Mouse (Mus musculus) kidney, adult 9 months (tissue): Measurements from ENCODE around the gene Ddx41.
A peak's percentile ranks its signal among the peaks of the same experiment; 100 is the strongest.

ENCODE experiments used
- DNase-seq: peaks from one replicate; pipeline ENCODE4 v3.0.0; 2022

Ddx41 gene

GRCm38 (mm10) chr13:55506697-55507096 lies 29.8 kb downstream of the Ddx41 start:
- DNase-seq, result no peak

DNA sequence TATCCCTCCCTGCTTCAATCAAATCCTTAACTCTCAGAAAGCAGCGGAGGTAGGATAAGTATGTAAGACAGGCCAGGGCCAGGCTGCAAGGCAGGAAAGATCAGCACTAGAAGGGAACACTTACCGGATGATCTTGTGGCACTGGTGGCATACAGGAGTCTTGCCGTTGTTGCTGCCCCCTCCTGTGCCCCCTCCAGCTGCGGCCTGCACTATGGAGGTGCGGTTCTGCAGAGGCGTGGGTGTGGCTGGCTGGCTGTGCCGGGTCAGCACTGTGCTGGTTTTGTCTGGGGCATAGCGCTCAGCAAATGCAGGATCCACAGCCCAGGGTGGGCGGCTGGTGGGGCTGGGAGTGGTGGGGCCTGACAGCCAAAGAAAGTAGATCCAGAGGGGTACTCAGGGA lies 30.6 kb downstream of the Ddx41 start:
- no peak for DNase-seq

DNA sequence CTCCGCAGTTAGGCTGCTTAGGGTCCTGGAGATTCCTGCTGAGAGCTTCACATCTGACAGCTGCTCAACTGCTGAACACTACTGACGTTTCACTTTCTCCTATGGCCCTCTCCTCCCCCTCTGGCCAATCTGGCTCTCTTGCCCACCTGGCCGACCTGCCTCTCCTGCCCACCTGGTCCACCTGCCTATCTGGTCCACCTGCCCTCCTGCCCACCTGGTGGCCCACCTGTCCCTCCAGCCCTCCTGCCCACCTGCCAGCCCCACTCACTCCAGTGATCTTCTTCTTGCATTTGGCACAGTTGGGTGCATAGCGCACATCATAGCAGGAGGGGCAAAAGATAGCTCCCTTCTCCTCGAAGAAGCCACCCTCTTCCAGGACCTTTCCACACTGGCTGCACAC lies 32.1 kb downstream of the Ddx41 start:
- DNase-seq, result no peak

DNA sequence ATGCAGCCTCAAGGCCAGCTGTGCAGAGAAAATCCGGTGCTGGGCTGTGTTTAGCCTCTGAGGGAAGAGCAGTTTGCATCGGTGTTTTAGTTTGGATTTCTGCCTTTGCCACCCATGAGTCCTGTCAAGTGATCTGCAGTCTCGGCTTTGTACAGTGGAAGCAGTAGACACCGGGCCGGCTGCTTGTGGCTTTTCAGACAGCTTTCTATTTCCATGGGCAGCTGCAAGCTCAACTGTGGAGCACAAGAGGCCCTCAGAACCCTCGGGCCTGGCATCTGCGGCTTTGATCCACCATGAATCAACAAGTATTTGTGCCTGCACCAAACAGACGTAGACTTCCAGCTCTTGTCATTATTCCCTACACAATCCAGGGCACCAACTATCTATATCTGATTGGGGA lies 34.1 kb downstream of the Ddx41 start:
- DNase-seq, result no peak

GRCm38 (mm10) chr13:55500575-55500974 lies 35.9 kb downstream of the Ddx41 start:
- no peak for DNase-seq

DNA sequence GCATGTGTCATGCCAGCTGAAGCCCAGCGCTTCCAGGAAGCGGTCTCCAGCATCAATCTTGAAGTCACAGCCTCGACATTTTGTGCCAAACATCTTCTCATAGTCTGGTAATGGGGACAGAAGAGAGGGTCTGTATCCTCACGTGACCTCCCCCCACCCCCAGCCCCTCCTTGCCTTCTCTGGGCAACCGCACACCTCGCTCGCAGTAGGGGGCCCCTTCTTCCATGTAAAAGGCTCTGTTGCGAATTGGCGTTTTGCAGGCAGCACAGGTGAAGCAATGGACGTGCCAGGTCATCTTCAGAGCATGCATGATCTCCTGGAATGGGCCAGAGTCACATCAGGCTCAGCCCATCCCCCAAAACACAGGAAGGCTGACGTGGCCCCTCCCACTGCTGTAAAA lies 37.6 kb downstream of the Ddx41 start:
- DNase-seq, result no peak

GRCm38 (mm10) chr13:55496661-55497060 lies 39.8 kb downstream of the Ddx41 start:
- peak; percentile 61 for DNase-seq

- DNase-seq, result no peak
Observed at GRCm38 (mm10) chr13:55495702-55496101, 40.8 kb downstream of the Ddx41 start.

DNA sequence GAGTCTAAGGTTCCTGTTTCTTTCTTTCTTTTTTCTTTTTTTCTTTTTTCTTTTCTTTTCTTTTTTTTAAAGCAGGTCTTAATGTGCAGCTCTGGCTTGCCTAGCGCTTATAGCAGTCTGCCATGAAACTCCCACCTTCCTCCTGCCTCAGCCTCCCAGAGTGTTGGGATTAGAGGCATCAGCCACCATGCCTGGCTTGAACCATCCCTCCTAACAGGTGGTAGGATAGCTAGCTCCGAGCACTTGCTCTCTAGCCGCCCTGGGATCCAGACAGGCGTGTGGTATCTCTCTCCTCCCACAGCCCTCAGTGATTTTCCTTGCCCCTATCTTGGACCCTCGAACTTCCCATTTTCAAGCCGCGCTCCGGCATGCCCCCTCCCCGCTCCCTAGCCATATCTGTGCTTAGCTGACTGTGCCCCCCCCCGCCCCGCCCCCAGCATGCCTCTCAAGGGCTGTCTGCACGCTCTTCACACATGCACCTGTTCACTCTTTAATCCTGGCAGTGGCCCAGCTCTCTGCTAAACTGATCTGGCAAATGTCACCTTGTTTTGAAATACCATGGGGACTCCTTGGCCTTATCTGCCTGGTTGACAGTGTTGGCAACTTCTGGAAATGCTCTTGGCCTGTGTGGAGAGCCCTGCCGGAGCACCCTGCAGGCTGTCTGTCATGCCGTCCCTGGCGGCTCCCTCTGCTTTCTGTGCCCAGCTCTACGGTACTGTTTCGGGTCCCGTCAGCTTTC lies 41.4 kb downstream of the Ddx41 start:
- peak; percentile 34 for DNase-seq

- DNase-seq, result no peak
Observed at GRCm38 (mm10) chr13:55494257-55494656, 42.2 kb downstream of the Ddx41 start.

- DNase-seq, result no peak
Observed at GRCm38 (mm10) chr13:55487578-55488498, 48.6 kb downstream of the Ddx41 start, which contains the start of gene Dbn1. Gene Dbn1, minus strand, starts transcription at chr13:55488111.

GRCm38 (mm10) chr13:55486916-55487577 lies 49.4 kb downstream of the Ddx41 start:
- DNase-seq, result no peak

DNA sequence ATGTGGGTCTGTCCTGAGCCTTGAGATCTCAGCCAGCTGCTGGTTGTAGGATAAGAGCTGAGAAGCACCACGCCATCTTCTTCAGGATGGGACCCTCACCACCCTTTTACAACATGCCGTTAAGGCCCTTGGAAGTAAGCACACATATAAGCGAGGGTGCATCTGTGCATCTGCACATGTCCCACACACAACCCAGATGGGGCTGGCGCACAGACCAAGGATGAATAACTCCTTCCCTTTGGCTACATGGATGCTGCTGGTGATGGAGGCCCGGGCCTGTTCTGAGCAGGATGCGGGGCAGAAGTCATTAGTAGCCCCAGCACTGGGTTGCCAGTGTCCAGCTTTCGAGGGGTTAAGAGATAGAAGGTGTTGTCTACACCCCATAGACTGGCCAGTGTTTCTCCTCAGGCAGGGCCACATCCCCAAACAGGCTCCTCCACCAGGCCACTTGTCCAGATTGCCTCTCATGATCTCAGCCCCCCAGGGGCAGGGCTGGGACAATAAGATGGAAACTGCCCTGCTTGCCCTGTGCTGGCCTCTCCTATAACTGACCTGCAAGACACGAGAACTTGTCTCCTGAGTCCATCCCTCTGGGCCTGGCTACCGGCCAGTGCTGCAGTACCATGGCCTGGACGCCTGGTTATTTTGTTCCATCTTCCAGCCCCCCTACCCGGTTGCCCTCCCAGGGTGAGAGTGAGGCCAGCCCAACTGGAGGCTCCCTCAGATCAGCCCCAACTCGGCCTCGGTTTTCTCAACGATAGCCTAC lies 50.2 kb downstream of the Ddx41 start:
- no peak for DNase-seq

DNA sequence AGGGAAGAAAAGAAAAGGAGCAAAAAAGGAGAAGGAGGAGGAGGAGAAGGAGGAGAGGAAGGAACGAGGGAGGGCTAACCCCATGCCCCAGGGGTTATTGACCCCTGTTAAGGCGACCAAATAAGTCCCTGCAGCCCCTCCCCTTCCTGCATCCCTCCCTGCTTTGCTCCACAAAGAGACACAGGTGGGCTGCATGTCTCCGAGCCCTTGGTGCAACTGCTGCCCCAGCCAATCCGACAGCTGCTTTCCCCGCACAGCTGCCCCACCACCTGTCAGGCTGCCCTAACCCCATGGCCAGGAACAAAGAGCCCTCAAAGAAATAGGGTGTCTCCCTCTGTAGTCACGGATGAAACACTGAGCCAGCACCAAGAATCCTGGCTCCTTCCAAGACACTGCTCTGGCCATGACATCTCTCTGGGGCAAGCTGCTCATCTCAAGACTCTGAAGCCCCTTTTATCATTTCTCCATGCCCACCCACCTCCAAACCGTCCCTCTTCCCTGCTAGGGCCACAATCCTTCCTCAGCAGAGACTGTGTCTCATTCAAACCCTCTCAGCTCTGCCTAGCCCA lies 51.9 kb downstream of the Ddx41 start:
- DNase-seq, result no peak

GRCm38 (mm10) chr13:55483593-55483992 lies 52.9 kb downstream of the Ddx41 start:
- DNase-seq, result no peak

DNA sequence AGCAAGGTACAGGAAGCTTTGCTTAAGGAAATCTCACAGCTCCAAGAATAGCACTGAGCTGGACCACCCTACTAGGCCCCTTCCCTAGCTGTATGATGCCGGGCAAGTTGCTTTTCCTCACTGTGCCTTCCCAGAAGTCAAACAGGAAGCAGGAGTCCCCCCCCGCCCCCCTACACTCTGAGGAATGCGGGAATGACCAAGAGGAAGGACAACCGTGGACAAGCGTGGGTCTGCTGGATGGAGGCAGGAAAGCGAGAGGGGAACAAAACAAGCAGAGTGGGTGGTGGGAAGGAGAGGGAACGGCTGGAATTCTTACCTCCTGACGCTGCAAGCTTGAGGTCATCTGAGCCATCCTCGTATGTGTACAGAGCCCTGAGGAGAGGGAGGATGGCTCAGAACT lies 53.4 kb downstream of the Ddx41 start:
- DNase-seq, result no peak

DNA sequence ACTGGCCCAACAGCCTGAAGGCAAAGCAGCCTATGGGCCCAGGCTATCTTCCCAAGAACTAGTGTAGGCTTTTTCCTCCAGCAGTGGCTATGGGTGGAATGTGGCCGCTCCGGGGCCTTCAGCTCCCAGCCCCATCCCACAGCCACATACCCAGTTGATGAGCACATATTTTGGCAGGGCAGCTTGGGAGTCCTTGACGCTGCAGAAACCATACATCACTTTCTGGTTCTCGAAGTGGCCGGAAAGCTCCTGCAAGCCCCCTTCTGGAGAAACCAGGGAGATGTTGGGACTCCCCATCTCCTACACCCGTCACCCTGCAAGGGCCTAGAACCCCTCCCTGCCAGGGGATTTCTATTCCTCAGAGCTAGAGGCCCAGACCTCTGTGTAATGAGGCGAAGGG lies 53.9 kb downstream of the Ddx41 start:
- no peak for DNase-seq
